Mouse (Mus musculus) forebrain, embryonic 10.5 days (tissue): ENCODE results near the gene Cd93. TPM values are rescaled to one million over a fixed set of nuclear protein-coding genes. Genes with fewer than 3 reads are reported as not detected.
A peak's percentile ranks its signal among the peaks of the same experiment; 100 is the strongest.

ENCODE experiments used
- DNase-seq: peaks from one replicate; pipeline ENCODE4 v3.0.0-alpha.2; 2017; ENCODE audit warnings: low spot score; ENCODE audit errors: extremely low spot score
- H3K27ac ChIP-seq: fragments of 300-500 bp; sonication (generic); 2 replicates; pipeline ENCODE4 v1.5.1; 2016; ENCODE audit warnings: mild to moderate bottlenecking
- H3K27me3 ChIP-seq: fragments of 300-500 bp; sonication (generic); 2 replicates; pipeline ENCODE4 v1.6.1; 2016; ENCODE audit warnings: mild to moderate bottlenecking; ENCODE audit not compliant: poor library complexity, severe bottlenecking
- H3K36me3 ChIP-seq: fragments of 300-500 bp; sonication (generic); replicated peaks from 2 replicates; pipeline ENCODE4 v1.6.1; 2016; ENCODE audit warnings: mild to moderate bottlenecking, moderate library complexity
- H3K4me1 ChIP-seq: fragments of 300-500 bp; sonication (generic); 2 replicates; pipeline ENCODE4 v1.6.1; 2016
- H3K4me3 ChIP-seq: fragments of 300-500 bp; sonication (generic); 2 replicates; pipeline ENCODE4 v1.5.1; 2016; ENCODE audit warnings: mild to moderate bottlenecking, moderate library complexity
- H3K9me3 ChIP-seq: fragments of 300-500 bp; sonication (generic); 2 replicates; pipeline ENCODE4 v1.6.1; 2016; ENCODE audit warnings: mild to moderate bottlenecking, moderate library complexity
- WGBS: fragments of 180-500 bp; shearing (Covaris S2); methylation state at CpG from one replicate; pipeline ENCODE4 v1.1.7; 2016; 5-methylcytosine and 5-hydroxymethylcytosine counted together
- polyA plus RNA-seq: library from polyadenylated mRNA; unstranded; fragments of >200 nt; fragmentation: Nextera tagmentation; extraction: Ambion mirVana; gene quantifications from 2 replicates; pipeline ENCODE4 v1.2.1, GENCODE M21; 2016

The Cd93 gene
- polyA plus RNA-seq, 1 experiment from 2014 or later, result 5.1 TPM

DNA sequence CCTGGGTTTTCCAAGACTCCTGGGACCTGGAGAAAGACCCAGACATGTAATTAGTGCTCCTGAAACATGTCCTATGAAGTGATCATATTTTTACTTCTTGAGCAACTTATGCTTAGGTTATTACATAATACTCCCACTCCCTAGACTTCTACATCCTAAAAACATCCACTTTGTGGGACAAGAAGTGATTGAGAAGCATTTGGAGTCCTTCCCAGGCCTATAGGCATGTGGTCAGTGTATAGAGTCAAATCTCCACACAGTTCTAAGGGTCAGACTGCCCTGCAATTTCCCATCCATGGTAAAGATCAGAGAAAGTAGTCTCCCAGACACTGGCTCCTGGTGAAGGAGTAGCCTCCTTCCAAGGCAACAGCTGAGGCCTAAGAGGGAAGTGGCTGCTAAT, 12.0 kb upstream of the Cd93 start:
- H3K9me3 ChIP-seq, result no peaks in the 10 kb centered on the region

DNA sequence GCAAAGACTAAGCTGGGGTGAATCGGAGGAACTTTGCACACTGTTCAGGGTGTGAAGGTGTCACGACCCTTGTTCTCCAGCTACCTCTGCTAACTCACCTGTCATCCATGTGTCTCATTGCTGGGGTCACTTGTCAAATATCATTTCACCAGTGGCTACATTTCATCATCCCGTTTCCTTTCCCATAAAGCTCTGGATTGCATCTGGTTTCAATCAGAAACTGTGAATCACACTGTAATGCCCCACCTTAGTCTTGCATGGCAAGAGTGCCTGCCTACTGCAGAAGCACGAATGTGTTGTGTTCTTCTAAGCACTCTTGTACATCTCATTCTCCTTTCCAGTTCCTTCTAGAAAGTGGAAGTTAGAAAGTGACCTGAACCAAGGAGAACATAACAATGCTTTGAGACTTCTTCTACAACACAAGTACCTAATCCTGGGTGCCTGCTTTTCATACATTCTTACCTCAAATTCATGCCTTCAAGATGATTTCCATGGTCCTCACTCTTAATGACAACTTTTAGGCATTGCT, 10.7 kb upstream of the Cd93 start:
- no peak for DNase-seq
- no peak overlapping the region for H3K4me3 ChIP-seq
- 83% methylated on average over 4 of the region's 4 CpGs for WGBS
- no peaks in the 10 kb centered on the region for H3K36me3 ChIP-seq
- no peak overlapping the region for H3K27ac ChIP-seq
- H3K4me1 ChIP-seq, result no peaks in the 10 kb centered on the region
- no peaks in the 10 kb centered on the region for H3K9me3 ChIP-seq
- H3K27me3 ChIP-seq, result no peaks in the 10 kb centered on the region

More for the DNA sequence above, 12.0 kb upstream of the Cd93 start:
- Histone ChIP-seq H3K36me3 (no peaks in the 10 kb centered on the region), H3K27me3 (no peaks in the 10 kb centered on the region), H3K4me1 (no peaks in the 10 kb centered on the region), H3K4me3 (no peak overlapping the region), H3K27ac (no peak overlapping the region)
- DNase-seq, result no peak

DNA sequence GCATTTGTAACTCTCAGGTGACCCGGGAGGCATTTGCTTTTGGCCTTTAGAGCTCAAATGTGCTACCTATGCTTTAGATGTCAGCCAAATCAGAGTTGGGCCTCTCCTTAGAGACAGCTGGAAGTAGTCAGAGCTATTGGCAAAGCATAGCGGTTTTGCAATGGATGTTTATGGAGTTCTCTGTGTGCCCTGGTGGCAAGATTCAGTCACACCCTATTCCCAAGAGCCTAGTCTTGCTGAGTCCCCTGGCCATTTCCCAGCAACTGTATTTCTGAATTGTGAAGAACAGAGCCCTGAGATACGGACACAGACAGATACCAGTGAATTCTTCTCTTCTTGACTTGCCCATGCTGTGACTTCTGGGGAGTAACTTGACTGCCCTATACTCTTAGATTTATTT, 9.7 kb upstream of the Cd93 start:
- 82% methylated on average over 3 of the region's 3 CpGs for WGBS
- no peaks in the 10 kb centered on the region for H3K9me3 ChIP-seq
- DNase-seq, result no peak
- H3K4me3 ChIP-seq, result no peak overlapping the region
- no peaks in the 10 kb centered on the region for H3K27me3 ChIP-seq
- H3K4me1 ChIP-seq, result no peaks in the 10 kb centered on the region
- no peaks in the 10 kb centered on the region for H3K36me3 ChIP-seq
- no peak overlapping the region for H3K27ac ChIP-seq

DNA sequence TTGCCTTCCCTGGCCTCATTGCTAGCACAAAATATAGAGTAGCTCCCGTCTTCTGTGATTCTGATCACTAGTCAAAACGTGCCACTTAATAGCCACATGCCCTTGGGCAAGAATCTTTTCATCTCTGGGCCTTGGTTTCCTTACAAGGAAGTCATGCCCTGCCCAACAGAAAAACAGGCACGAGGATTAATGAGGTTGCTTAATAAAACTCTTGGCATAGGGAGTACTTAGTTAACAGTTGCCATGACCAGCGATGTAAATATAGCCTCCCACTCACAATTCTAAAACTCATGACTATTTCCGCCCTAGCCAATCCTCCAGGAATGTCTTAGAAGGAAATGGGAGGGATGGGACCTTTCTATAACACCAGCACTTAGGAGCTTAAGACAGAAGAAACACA, 8.1 kb upstream of the Cd93 start:
- Histone ChIP-seq H3K9me3 (no peaks in the 10 kb centered on the region), H3K27ac (no peak overlapping the region), H3K4me1 (no peaks in the 10 kb centered on the region), H3K4me3 (no peak overlapping the region), H3K27me3 (no peaks in the 10 kb centered on the region), H3K36me3 (no peaks in the 10 kb centered on the region)
- 73% methylated on average over 5 of the region's 5 CpGs for WGBS
- no peak for DNase-seq

DNA sequence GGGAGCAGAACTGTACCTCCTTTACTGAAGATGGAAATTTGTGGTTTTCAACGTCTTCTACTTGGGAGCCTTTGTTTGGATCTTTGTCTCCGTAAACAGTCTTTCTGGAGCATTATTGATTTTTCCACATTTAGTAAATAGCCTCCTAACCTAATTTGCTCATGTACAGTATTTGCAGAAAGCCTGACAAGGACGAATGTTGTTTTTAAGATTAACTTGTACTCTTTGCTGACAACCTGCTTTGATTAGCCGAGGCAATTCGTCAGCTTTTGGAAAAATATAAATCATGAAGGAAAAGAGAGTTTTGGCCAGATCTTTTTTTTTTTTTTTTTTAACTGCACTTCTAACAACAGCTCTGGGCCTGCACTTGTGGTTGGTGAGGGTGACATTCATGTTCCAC, 7.3 kb upstream of the Cd93 start:
- H3K4me1 ChIP-seq, result no peaks in the 10 kb centered on the region
- no peaks in the 10 kb centered on the region for H3K27me3 ChIP-seq
- 87% methylated on average over 5 of the region's 5 CpGs for WGBS
- H3K27ac ChIP-seq, result no peak overlapping the region
- no peak overlapping the region for H3K4me3 ChIP-seq
- no peak for DNase-seq
- H3K9me3 ChIP-seq, result no peaks in the 10 kb centered on the region
- H3K36me3 ChIP-seq, result no peaks in the 10 kb centered on the region

DNA sequence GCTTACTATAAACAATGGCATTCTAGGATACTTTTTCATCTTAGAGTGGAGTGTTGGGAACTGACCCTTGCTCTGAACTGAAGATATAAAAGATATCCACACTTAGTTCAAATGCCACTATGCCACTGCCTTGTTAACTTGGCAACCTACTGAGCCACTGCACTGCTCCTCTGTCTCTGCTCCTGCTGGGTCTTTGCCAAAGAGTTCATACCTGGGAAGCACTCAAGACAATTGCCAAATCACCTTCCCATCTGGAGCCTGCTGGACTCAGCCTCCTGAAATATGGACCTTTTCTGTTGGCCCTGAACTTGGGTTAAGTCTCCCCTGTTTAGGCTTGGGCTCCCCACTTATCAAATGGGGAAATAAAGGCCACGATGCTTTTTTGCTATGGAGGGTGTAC, 6.3 kb upstream of the Cd93 start:
- no peaks in the 10 kb centered on the region for H3K36me3 ChIP-seq
- 97% methylated on average over 1 of the region's 1 CpGs for WGBS
- H3K27ac ChIP-seq, result no peak overlapping the region

DNA sequence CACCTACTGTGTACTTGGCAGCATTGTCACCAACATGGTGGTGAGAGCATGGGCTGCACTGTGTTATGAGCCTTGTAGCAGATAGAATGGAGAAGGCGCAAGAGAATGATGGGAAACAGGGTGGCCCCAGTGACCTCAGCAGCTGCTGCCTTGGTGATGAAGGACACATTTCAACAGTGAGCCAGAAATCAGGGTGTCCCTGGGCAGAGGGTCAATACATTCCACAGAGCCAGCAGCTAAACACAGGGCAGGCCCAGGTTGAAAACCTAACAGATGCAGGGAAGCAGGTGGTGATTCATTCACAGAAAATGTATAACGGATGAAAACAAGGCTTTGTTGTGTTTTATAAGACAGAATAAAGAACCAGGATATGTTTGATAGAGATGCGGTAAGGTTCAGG, 3.1 kb upstream of the Cd93 start:
- 82% methylated on average over 3 of the region's 3 CpGs for WGBS
- Histone ChIP-seq H3K4me1 (peaks cover 7% of the 10 kb centered on the region; the same call in 1 of the 2 replicates), H3K36me3 (no peaks in the 10 kb centered on the region), H3K27ac (no peak overlapping the region), H3K4me3 (no peak overlapping the region), H3K9me3 (no peaks in the 10 kb centered on the region), H3K27me3 (no peaks in the 10 kb centered on the region)
- no peak for DNase-seq

More for the DNA sequence above, 6.3 kb upstream of the Cd93 start:
- H3K4me3 ChIP-seq, result no peak overlapping the region
- no peaks in the 10 kb centered on the region for H3K27me3 ChIP-seq
- no peaks in the 10 kb centered on the region for H3K9me3 ChIP-seq
- DNase-seq, result no peak
- H3K4me1 ChIP-seq, result no peaks in the 10 kb centered on the region

DNA sequence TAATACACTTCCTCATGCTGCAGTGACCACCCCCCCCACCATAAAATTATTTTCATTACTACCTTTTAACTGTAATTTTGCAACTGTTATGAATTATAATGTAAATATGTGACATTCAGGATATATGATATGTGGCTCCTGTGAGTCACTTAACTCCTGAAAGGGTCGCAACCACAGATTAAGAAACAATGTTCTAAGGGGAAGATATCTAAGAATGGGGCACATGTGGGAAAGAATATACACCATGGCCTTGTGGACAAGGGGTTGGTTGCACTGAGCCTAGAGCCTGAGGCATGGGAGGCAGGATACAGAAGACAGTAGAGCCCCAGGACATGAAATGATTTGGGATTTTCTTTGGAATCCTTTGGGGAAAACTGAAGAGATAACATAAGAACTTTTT, 2.3 kb upstream of the Cd93 start:
- H3K9me3 ChIP-seq, result no peaks in the 10 kb centered on the region
- no peaks in the 10 kb centered on the region for H3K36me3 ChIP-seq
- H3K27me3 ChIP-seq, result no peaks in the 10 kb centered on the region
- peaks cover 9% of the 10 kb centered on the region; the same call in 1 of the 2 replicates for H3K4me1 ChIP-seq
- 90% methylated on average over 1 of the region's 1 CpGs for WGBS
- DNase-seq, result no peak
- no peak overlapping the region for H3K27ac ChIP-seq
- no peak overlapping the region for H3K4me3 ChIP-seq

DNA sequence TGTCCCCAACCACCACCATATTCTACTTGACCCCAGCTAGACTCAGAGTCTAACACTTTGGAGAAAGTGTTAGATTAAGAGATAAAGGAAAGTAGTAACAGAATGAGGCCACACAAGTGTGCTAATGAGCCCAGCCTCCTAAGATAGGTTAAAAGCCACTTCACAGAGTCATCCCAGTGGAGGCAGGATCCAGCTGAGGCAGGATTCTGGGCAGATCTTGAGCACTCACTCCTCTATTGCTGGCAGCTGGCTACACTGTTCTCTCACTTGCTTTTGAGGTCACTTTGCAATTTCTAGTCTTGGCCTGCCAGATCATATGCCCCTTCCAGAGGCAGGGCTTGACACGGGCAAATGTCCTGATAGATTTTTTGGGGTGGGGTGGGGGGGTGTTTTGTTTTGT, 1.1 kb upstream of the Cd93 start:
- H3K27me3 ChIP-seq, result no peaks in the 10 kb centered on the region
- peaks cover 10% of the 10 kb centered on the region; the same call in 1 of the 2 replicates for H3K4me1 ChIP-seq
- H3K27ac ChIP-seq, result no peak overlapping the region
- no peak for DNase-seq
- no peak overlapping the region for H3K4me3 ChIP-seq
- no peaks in the 10 kb centered on the region for H3K9me3 ChIP-seq
- no peaks in the 10 kb centered on the region for H3K36me3 ChIP-seq
- 91% methylated on average over 1 of the region's 1 CpGs for WGBS

DNA sequence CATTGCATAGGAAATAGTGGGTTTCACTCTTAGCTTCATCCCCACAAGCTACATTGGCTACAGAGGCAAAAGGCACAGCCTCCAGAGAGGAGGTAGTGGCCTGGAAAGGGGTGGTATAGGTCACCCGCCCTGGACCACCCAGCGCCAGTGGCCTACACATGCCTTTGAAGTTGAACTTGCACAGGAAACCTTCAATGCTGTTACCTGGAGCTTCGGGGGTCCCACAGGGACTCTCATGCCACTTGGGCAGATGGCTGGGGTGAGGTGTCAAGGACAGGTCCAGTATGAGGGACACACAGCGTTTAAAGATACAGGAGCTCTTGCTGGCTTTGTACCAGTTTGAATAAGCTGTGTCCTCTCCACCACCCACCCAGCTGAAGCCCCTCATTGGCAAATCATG, 653 bp downstream of the Cd93 start:
- H3K9me3 ChIP-seq, result no peaks in the 10 kb centered on the region
- H3K27ac ChIP-seq, result peak overlapping the region; percentile 66
- peak overlapping the region; percentile 27 for H3K4me3 ChIP-seq
- H3K4me1 ChIP-seq, result peaks cover 10% of the 10 kb centered on the region; the same call in 1 of the 2 replicates
- 85% methylated on average over 4 of the region's 4 CpGs for WGBS
- H3K27me3 ChIP-seq, result no peaks in the 10 kb centered on the region
- no peak for DNase-seq
- H3K36me3 ChIP-seq, result no peaks in the 10 kb centered on the region

DNA sequence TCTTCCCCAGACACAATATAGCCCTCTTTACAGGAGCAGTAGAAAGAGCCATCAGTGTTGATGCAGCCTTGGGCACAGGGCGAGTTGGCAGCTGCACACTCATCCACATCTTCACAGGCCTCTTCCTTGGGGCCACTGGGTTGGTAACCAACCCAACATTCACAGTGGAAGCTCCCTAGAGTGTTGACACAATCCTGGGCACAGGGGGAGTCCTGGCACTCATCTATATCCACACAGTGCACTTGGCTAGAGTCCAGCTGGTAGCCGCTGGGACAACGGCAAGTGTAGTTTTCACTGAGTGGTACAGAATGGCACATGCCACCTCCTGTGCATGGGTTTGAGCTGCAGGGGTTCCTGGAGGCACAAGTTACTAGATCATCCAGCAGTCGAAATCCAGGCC, 1.2 kb downstream of the Cd93 start:
- H3K36me3 ChIP-seq, result no peaks in the 10 kb centered on the region
- peak overlapping the region; percentile 66; the same call in 1 of the 2 replicates for H3K27ac ChIP-seq
- no peaks in the 10 kb centered on the region for H3K27me3 ChIP-seq
- H3K9me3 ChIP-seq, result no peaks in the 10 kb centered on the region
- DNase-seq, result no peak
- 89% methylated on average over 4 of the region's 4 CpGs for WGBS
- H3K4me3 ChIP-seq, result peak overlapping the region; percentile 27
- peaks cover 10% of the 10 kb centered on the region; the same call in 1 of the 2 replicates for H3K4me1 ChIP-seq

DNA sequence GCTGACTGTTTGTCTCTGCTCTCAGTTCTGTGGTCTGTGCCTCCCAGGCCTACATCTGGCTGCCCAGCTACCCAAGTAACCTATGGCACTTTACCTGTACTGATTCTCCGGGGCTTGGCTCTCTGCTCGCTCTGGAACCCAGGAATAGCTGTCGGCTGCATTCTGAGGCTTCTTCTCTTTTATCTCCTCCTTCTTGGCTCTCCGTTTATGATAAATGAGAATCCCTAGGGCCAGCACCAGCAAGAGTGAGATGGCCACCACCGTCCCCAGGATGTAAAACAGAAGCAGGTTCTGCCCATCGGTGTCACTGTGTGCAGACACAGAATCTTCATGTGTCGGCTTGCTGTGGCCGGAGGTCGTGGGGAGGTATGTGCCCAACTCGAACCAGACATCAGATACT, 1.9 kb downstream of the Cd93 start:
- 86% methylated on average over 10 of the region's 10 CpGs for WGBS
- H3K4me3 ChIP-seq, result peak overlapping the region; percentile 23
- peaks cover 10% of the 10 kb centered on the region; the same call in 1 of the 2 replicates for H3K4me1 ChIP-seq
- H3K27ac ChIP-seq, result no peak overlapping the region
- DNase-seq, result no peak
- H3K36me3 ChIP-seq, result no peaks in the 10 kb centered on the region
- no peaks in the 10 kb centered on the region for H3K27me3 ChIP-seq
- no peaks in the 10 kb centered on the region for H3K9me3 ChIP-seq

DNA sequence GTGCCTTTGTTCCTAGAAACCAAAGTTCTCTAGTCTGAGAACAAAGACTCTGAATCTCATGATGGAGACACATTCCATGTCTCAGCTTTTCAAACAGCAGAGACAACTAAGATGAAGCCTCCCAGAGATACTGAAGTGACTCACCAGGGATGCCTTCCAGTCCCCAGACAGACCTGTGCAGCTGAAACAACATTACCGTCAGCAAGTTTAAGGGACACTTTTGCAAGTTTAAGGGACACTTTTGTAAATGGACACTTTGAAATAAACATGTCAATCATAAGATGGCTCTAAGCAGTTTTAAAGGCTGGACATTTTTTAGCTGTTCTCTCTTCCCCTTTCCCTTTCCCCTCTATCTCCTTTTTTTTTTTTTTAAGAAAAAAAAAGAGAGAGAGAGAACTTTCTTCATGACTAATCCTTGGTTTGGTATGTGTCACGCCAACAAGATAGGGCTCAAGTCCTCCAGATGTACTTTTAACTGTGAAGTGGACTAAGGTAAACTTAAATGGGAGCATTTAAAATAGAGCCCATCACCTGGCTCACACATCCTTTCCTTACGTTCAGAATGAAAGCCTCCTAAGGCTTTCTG, 3.6 kb downstream of the Cd93 start:
- WGBS, result 73% methylated on average over 3 of the region's 3 CpGs

DNA sequence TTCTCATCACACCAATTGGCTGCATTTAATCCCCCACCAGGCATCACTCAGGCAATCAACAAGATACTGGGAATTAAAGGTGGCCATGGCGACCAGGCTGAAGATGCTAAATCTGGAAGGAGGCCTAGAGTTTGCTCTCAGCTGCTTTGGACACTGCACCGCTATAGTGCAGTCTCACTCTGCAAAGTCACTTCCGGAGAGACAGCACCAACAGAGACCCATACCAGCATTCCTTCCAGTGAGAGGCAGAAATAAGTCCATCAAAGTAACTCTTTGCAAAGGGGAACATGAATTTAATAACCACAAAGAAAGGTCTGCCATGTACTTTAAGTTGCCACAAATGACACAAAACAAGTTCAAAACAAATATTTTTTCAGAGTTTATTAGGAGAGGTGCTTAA, 7.1 kb downstream of the Cd93 start:
- H3K36me3 ChIP-seq, result no peaks in the 10 kb centered on the region
- DNase-seq, result no peak
- 39% methylated on average over 3 of the region's 3 CpGs for WGBS
- H3K4me1 ChIP-seq, result peaks cover 8% of the 10 kb centered on the region
- no peak overlapping the region for H3K4me3 ChIP-seq
- no peaks in the 10 kb centered on the region for H3K27me3 ChIP-seq
- no peak overlapping the region for H3K27ac ChIP-seq
- H3K9me3 ChIP-seq, result no peaks in the 10 kb centered on the region

More for the DNA sequence above, 3.6 kb downstream of the Cd93 start:
- no peaks in the 10 kb centered on the region for H3K36me3 ChIP-seq
- H3K27ac ChIP-seq, result no peak overlapping the region
- no peaks in the 10 kb centered on the region for H3K9me3 ChIP-seq
- peaks cover 15% of the 10 kb centered on the region for H3K4me1 ChIP-seq
- DNase-seq, result no peak
- H3K27me3 ChIP-seq, result no peaks in the 10 kb centered on the region
- H3K4me3 ChIP-seq, result no peak overlapping the region; the same call in 1 of the 2 replicates
